Comparison of ENCODE assay signal across 10 mouse cellular contexts in genomic region chr8:30959436-30960180, GRCm38 (mm10).
DNase-seq lines count a peak whose midpoint lies in the region; ATAC-seq lines count a peak whose summit lies in the region.
"Had no signal": no experiment of that assay in that cellular context is flagged by ENCODE, and none has a peak within 500 bp of the region (broad histone marks: within the 10 kb centered on the region; RNA-seq: fewer than 3 reads in every experiment).

No protein-coding gene starts in this region.

- no peak overlapping the region for H3K27ac ChIP-seq in kidney, embryonic 16.5 days (ENCODE audit: low read length)
- no peak overlapping the region for H3K27ac ChIP-seq in embryonic facial prominence, embryonic 13.5 days
- H3K27ac ChIP-seq in hindbrain, embryonic 16.5 days (ENCODE audit: low read depth, low read length): no peak overlapping the region
- H3K27ac ChIP-seq in midbrain, embryonic 14.5 days (replicated peaks; ENCODE audit: low read depth, low read length): no peak overlapping the region

- WGBS in kidney, embryonic 16.5 days: 39% methylated on average over 17 of the region's 17 CpGs
- WGBS in embryonic facial prominence, embryonic 13.5 days: 21% methylated on average over 17 of the region's 17 CpGs
- WGBS in hindbrain, embryonic 16.5 days: 42% methylated on average over 17 of the region's 17 CpGs
- 54% methylated on average over 17 of the region's 17 CpGs for WGBS in midbrain, embryonic 14.5 days

- no peaks in the 10 kb centered on the region for H3K9me3 ChIP-seq in kidney, embryonic 16.5 days (ENCODE audit: low read length)
- no peaks in the 10 kb centered on the region for H3K9me3 ChIP-seq in embryonic facial prominence, embryonic 13.5 days
- no peaks in the 10 kb centered on the region for H3K9me3 ChIP-seq in hindbrain, embryonic 16.5 days (ENCODE audit: control insufficient read depth, low read length)
- H3K9me3 ChIP-seq in midbrain, embryonic 14.5 days (ENCODE audit: control insufficient read depth, low read length): no peaks in the 10 kb centered on the region

- no peak for DNase-seq in kidney, postnatal 10 days
- DNase-seq in midbrain, embryonic 14.5 days: no peak
- DNase-seq in layer of hippocampus, postnatal 10 days (ENCODE audit: low spot score in 2 of 2): no peak
- no peak for DNase-seq in urinary bladder, adult 2 months (ENCODE audit: low spot score)
- DNase-seq: kidney, adult 18-20 months had no signal

- 0 out of 2 replicates have a peak overlapping the region, but pooled peaks have one; percentile 31 for H3K9ac ChIP-seq in kidney, embryonic 16.5 days (replicated peaks; ENCODE audit: low read length)
- H3K9ac ChIP-seq in embryonic facial prominence, embryonic 13.5 days: 0 out of 2 replicates have a peak overlapping the region, but pooled peaks have one; percentile 17
- H3K9ac ChIP-seq in hindbrain, embryonic 16.5 days (ENCODE audit: low read depth, low read length): no peak overlapping the region
- no peak overlapping the region for H3K9ac ChIP-seq in midbrain, embryonic 14.5 days (replicated peaks; ENCODE audit: low read length)

- H3K4me2 ChIP-seq in kidney, embryonic 16.5 days (replicated peaks; ENCODE audit: low read depth, low read length): peak overlapping the region; percentile 59
- H3K4me2 ChIP-seq in embryonic facial prominence, embryonic 13.5 days: peak overlapping the region; percentile 56
- peak overlapping the region; percentile 54 for H3K4me2 ChIP-seq in hindbrain, embryonic 16.5 days (ENCODE audit: low read length)
- H3K4me2 ChIP-seq in midbrain, embryonic 14.5 days (ENCODE audit: low read length): peak overlapping the region; percentile 48

- no peaks in the 10 kb centered on the region for H3K36me3 ChIP-seq in kidney, embryonic 16.5 days (ENCODE audit: insufficient read depth, low read length)
- no peaks in the 10 kb centered on the region for H3K36me3 ChIP-seq in embryonic facial prominence, embryonic 13.5 days
- no peaks in the 10 kb centered on the region for H3K36me3 ChIP-seq in hindbrain, embryonic 16.5 days (ENCODE audit: control insufficient read depth, insufficient read depth, low read length)
- no peaks in the 10 kb centered on the region for H3K36me3 ChIP-seq in midbrain, embryonic 14.5 days (ENCODE audit: control insufficient read depth, insufficient read depth, low read length)
- H3K36me3 ChIP-seq: G1E had no signal

- peak overlapping the region; percentile 38 for H3K4me3 ChIP-seq in kidney, embryonic 16.5 days (ENCODE audit: low read length)
- H3K4me3 ChIP-seq in embryonic facial prominence, embryonic 13.5 days: peak overlapping the region; percentile 30
- peak overlapping the region; percentile 24 for H3K4me3 ChIP-seq in hindbrain, embryonic 16.5 days (ENCODE audit: low read length)
- H3K4me3 ChIP-seq in midbrain, embryonic 14.5 days (replicated peaks; ENCODE audit: low read depth, low read length): peak overlapping the region; percentile 19; the same call in 1 of the 2 replicates

- H3K4me1 ChIP-seq in kidney, embryonic 16.5 days (ENCODE audit: insufficient read depth, low read length): 0 out of 2 replicates have a peak, but pooled peaks cover 6% of the 10 kb centered on the region
- 0 out of 2 replicates have a peak, but pooled peaks cover 2% of the 10 kb centered on the region for H3K4me1 ChIP-seq in embryonic facial prominence, embryonic 13.5 days
- H3K4me1 ChIP-seq in hindbrain, embryonic 16.5 days (ENCODE audit: control insufficient read depth, insufficient read depth, low read depth, low read length): peaks cover 7% of the 10 kb centered on the region
- H3K4me1 ChIP-seq in midbrain, embryonic 14.5 days (ENCODE audit: control insufficient read depth, insufficient read depth, low read length): no peaks in the 10 kb centered on the region

- no peak for ATAC-seq in kidney, embryonic 16.5 days (ENCODE audit: low FRiP score, low TSS enrichment)
- no peak for ATAC-seq in embryonic facial prominence, embryonic 13.5 days (ENCODE audit: insufficient number of reproducible peaks, insufficient read depth, low FRiP score, low TSS enrichment, low read depth)
- ATAC-seq in hindbrain, embryonic 16.5 days: no peak
- no peak for ATAC-seq in midbrain, embryonic 14.5 days (ENCODE audit: low FRiP score, low TSS enrichment)
- ATAC-seq in erythroid progenitor cell, adult 5-6 weeks (replicated peaks; ENCODE audit: low FRiP score, poor library complexity, severe bottlenecking): no peak

- H3K27me3 ChIP-seq in kidney, embryonic 16.5 days (ENCODE audit: insufficient read depth, low read length): no peaks in the 10 kb centered on the region
- peaks cover 13% of the 10 kb centered on the region for H3K27me3 ChIP-seq in embryonic facial prominence, embryonic 13.5 days
- no peaks in the 10 kb centered on the region for H3K27me3 ChIP-seq in hindbrain, embryonic 16.5 days (replicated peaks; ENCODE audit: control insufficient read depth, insufficient read depth, low read length)
- no peaks in the 10 kb centered on the region for H3K27me3 ChIP-seq in midbrain, embryonic 14.5 days (ENCODE audit: control insufficient read depth, insufficient read depth, low read length)

Comparison
In these comparisons a context has a peak if more than half of its experiments do, and no peak if none do; other contexts are left out.
1. H3K9ac ChIP-seq: peak in kidney, embryonic 16.5 days (single experiment) and embryonic facial prominence, embryonic 13.5 days (single experiment); none in hindbrain, embryonic 16.5 days (single experiment) and midbrain, embryonic 14.5 days (single experiment).
2. Peak in every context shown above with its lines, with median percentiles within 50 percentile points of each other: H3K4me2 ChIP-seq and H3K4me3 ChIP-seq.